Mouse (Mus musculus): ENCODE results near the gene Amacr. TPM values are rescaled to one million over a fixed set of nuclear protein-coding genes. Genes with fewer than 3 reads are reported as not detected.

Amacr gene
- total and polyA plus RNA-seq, 3 experiments: 15.7 to 43.0 (median 29.6) TPM

DNA sequence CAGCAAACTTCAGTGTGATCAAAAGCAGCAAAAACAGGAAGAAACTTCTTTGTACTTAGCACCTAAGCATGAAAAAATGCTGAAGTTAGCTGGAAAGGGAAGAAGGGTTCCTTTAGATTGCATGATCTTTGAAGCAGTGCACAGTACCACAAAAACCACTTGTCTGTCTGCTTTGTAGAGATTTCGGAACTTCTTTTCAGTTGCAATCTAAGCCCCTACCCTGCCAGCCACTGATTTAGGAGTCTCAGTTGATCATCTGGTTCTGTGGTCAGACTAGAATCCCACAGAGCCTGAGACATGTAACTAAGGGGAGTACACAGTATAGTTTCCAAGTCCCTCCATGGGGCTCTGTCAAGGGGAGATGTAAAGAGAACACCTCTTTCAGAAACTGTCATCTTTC is 28.1 kb upstream of the Amacr start:
- H3K9ac ChIP-seq (ENCODE audit: insufficient read depth, low read depth): no peak overlapping the region
- H3K4me3 ChIP-seq (replicated peaks in 1 of 3; ENCODE audit: low read depth in 2 of 3, low read length in 2 of 3, poor library complexity in 1 of 3): no peak overlapping the region
- TF ChIP-seq USF2 (conservative IDR thresholded peaks at IDR 0.05; ENCODE audit: low read depth, low read length): no peak
- TF ChIP-seq MEF2A (IDR thresholded peaks at IDR 0.05; ENCODE audit: borderline replicate concordance, low read depth, low read length): no peak
- TF ChIP-seq MAFK (IDR thresholded peaks at IDR 0.05; ENCODE audit: insufficient replicate concordance, low read length): no peak
- TF ChIP-seq ZMIZ1 (IDR thresholded peaks at IDR 0.05; ENCODE audit: low read depth, low read length): no peak
- no peak for TF ChIP-seq RAD21 (IDR thresholded peaks at IDR 0.05; ENCODE audit: low read depth, low read length)
- dilution Hi-C loops (cut with MboI; ENCODE audit: extremely low pct_ligation_motif_present, extremely low pct_unique_long_range_greater_than_20kb, low sequenced_read_pairs) (no loop called here), in situ Hi-C loops (cut with MboI; ENCODE audit: low pct_ligation_motif_present, low pct_unique_long_range_greater_than_20kb, low sequenced_read_pairs) (no loop called here)
- H3K9me3 ChIP-seq (replicated peaks; ENCODE audit: low read length): no peaks in the 10 kb centered on the region
- H3K4me2 ChIP-seq (ENCODE audit: insufficient read depth, low read depth, poor library complexity, severe bottlenecking): no peak overlapping the region
- no peaks in the 10 kb centered on the region for H3K79me2 ChIP-seq (replicated peaks; ENCODE audit: control insufficient read depth, extremely low read depth, insufficient read depth, poor library complexity, severe bottlenecking)
- no peaks in the 10 kb centered on the region for H3K27me3 ChIP-seq (replicated peaks)
- H3K4me1 ChIP-seq (ENCODE audit: control insufficient read depth in 1 of 2, insufficient read depth in 2 of 2): no peaks in the 10 kb centered on the region
- H3K27ac ChIP-seq (ENCODE audit: insufficient read depth, low read depth): no peak overlapping the region
- H3K36me3 ChIP-seq (replicated peaks in 1 of 2; ENCODE audit: control insufficient read depth in 1 of 2, insufficient read depth in 1 of 2, low read length in 1 of 2): no peaks in the 10 kb centered on the region
- DNase-seq (ENCODE audit: extremely low read depth): no peak

DNA sequence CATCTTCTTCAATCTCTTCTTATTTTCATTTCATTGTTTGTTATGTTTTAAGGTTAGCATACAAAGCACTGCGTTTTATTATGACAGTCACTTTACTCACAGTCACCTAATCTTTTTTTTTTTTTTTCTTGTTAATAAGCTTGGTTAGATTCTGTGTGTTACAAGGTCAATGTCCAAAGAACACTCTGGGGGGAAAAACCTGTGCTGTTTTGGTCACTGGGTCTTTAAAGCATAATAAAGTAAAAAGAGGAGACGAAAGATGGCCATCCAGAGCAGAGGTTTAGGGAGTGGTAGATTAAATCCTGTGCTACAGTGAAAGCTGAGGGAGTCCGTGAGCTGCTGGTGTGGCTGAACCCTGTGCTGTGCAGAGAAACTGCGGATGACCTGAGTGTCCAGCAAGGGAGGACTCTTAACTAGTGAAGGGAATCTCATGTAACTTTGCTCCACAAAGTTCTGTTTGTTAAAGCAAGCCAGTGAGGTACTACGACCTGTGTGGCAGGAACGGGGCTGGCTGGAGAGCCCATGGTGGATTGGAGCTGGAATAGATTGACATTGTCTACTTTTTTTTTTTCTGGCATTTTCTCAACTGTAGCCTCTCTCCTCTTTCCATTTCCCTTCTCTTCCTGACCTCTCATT is 27.1 kb upstream of the Amacr start:
- in situ Hi-C loops (cut with MboI; ENCODE audit: low pct_ligation_motif_present, low pct_unique_long_range_greater_than_20kb, low sequenced_read_pairs): no loop called here
- DNase-seq (ENCODE audit: extremely low read depth): no peak
- TF ChIP-seq SIN3A (IDR thresholded peaks at IDR 0.05; ENCODE audit: low read length): no peak
- no peak for TF ChIP-seq BHLHE40 (IDR thresholded peaks at IDR 0.05; ENCODE audit: low read depth, low read length)
- TF ChIP-seq RAD21 (IDR thresholded peaks at IDR 0.05; ENCODE audit: low read depth, low read length): no peak
- no peak for TF ChIP-seq PAX5 (IDR thresholded peaks at IDR 0.05; ENCODE audit: low read length)
- dilution Hi-C loops (cut with MboI; ENCODE audit: extremely low pct_ligation_motif_present, extremely low pct_unique_long_range_greater_than_20kb, low sequenced_read_pairs): no loop called here
- Histone ChIP-seq H3K4me3 (replicated peaks in 1 of 3; ENCODE audit: low read depth in 2 of 3, low read length in 2 of 3, poor library complexity in 1 of 3) (no peak overlapping the region), H3K36me3 (replicated peaks in 1 of 2; ENCODE audit: control insufficient read depth in 1 of 2, insufficient read depth in 1 of 2, low read length in 1 of 2) (no peaks in the 10 kb centered on the region), H3K4me2 (ENCODE audit: insufficient read depth, low read depth, poor library complexity, severe bottlenecking) (no peak overlapping the region), H3K9ac (ENCODE audit: insufficient read depth, low read depth) (no peak overlapping the region), H3K27ac (ENCODE audit: insufficient read depth, low read depth) (no peak overlapping the region), H3K27me3 (replicated peaks) (no peaks in the 10 kb centered on the region), H3K4me1 (ENCODE audit: control insufficient read depth in 1 of 2, insufficient read depth in 2 of 2) (no peaks in the 10 kb centered on the region), H3K9me3 (replicated peaks; ENCODE audit: low read length) (no peaks in the 10 kb centered on the region), H3K79me2 (replicated peaks; ENCODE audit: control insufficient read depth, extremely low read depth, insufficient read depth, poor library complexity, severe bottlenecking) (no peaks in the 10 kb centered on the region)

DNA sequence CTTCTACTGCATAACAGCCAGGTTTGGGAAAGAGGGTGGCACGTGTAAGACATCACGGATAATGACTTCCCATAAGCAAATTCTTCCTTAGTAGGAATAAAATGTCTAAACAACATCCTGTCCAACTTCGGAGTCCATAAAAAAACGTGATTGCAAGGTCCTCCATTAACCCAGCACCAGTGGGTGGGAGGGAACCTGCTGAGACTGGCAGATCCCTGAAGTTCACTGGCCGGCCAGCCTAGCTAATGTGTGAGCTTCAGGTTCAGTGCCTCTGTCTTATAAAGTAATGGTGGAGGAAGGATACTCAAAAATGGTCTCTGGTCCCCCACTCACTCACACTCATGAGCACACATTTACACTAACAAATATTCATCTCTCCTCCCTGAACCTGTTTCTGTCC is 26.4 kb upstream of the Amacr start:
- Histone ChIP-seq H3K36me3 (replicated peaks in 1 of 2; ENCODE audit: control insufficient read depth in 1 of 2, insufficient read depth in 1 of 2, low read length in 1 of 2) (no peaks in the 10 kb centered on the region), H3K4me1 (ENCODE audit: control insufficient read depth in 1 of 2, insufficient read depth in 2 of 2) (no peaks in the 10 kb centered on the region), H3K27me3 (replicated peaks) (no peaks in the 10 kb centered on the region), H3K9me3 (replicated peaks; ENCODE audit: low read length) (no peaks in the 10 kb centered on the region), H3K4me3 (replicated peaks in 1 of 3; ENCODE audit: low read depth in 2 of 3, low read length in 2 of 3, poor library complexity in 1 of 3) (no peak overlapping the region), H3K79me2 (replicated peaks; ENCODE audit: control insufficient read depth, extremely low read depth, insufficient read depth, poor library complexity, severe bottlenecking) (no peaks in the 10 kb centered on the region), H3K27ac (ENCODE audit: insufficient read depth, low read depth) (no peak overlapping the region), H3K9ac (ENCODE audit: insufficient read depth, low read depth) (no peak overlapping the region), H3K4me2 (ENCODE audit: insufficient read depth, low read depth, poor library complexity, severe bottlenecking) (no peak overlapping the region)
- TF ChIP-seq EP300 (IDR thresholded peaks at IDR 0.05; ENCODE audit: low read length) (no peak), USF2 (conservative IDR thresholded peaks at IDR 0.05; ENCODE audit: low read depth, low read length) (no peak), KAT2A (IDR thresholded peaks at IDR 0.05; ENCODE audit: insufficient replicate concordance, low read length) (no peak), USF1 (IDR thresholded peaks at IDR 0.05; ENCODE audit: low read depth, low read length) (no peak), GABPA (IDR thresholded peaks at IDR 0.05; ENCODE audit: insufficient replicate concordance, low read depth, low read length) (no peak), POLR2AphosphoS2 (IDR thresholded peaks at IDR 0.05; ENCODE audit: low read depth, low read length) (no peak), JUND (conservative IDR thresholded peaks at IDR 0.05; ENCODE audit: low read depth, low read length) (no peak), RCOR1 (conservative IDR thresholded peaks at IDR 0.05; ENCODE audit: low read depth, low read length) (no peak), PAX5 (IDR thresholded peaks at IDR 0.05; ENCODE audit: low read length) (no peak), ZKSCAN1 (IDR thresholded peaks at IDR 0.05; ENCODE audit: borderline replicate concordance, low read depth, low read length) (no peak), MXI1 (IDR thresholded peaks at IDR 0.05; ENCODE audit: low read depth, low read length) (no peak), MAZ (IDR thresholded peaks at IDR 0.05; ENCODE audit: low read depth, low read length) (no peak), POLR2A (IDR thresholded peaks at IDR 0.05; ENCODE audit: low read depth, low read length) (no peak)
- in situ Hi-C loops (cut with MboI; ENCODE audit: low pct_ligation_motif_present, low pct_unique_long_range_greater_than_20kb, low sequenced_read_pairs) (no loop called here), dilution Hi-C loops (cut with MboI; ENCODE audit: extremely low pct_ligation_motif_present, extremely low pct_unique_long_range_greater_than_20kb, low sequenced_read_pairs) (no loop called here)
- no peak for DNase-seq (ENCODE audit: extremely low read depth)

Measured in CH12.LX (cell line).